In the genomic region with DNA sequence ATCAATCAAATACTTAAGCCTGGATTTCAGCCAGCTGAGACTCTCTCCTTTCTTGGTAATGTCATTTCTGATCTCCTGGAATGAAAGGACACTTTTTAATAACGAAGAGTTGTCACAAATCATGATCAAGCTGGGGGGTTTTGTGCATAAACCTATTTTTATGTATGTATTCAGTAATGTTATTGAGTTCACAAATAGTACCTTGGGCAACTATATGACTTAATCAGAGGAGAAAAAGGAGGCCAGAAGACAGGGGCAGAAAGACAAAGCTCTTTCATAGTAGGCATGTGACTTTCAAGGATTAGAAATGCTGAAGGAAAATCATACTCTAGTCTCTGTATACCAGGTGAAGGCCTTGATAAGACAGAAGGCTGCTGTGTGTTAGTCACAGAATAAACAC, we compare ENCODE assay signal across 14 mouse cellular contexts.
"Had no signal": no experiment of that assay in that cellular context is flagged by ENCODE, and none has a peak within 500 bp of the region (broad histone marks: within the 10 kb centered on the region; RNA-seq: fewer than 3 reads in every experiment).

No protein-coding gene starts in this region.

- DNase-seq: cerebellum, postnatal 10 days; cerebellum, postnatal 14 days; cerebellum, postnatal 25 days; cerebellum, postnatal 36 days; embryo, embryonic 11 days; forebrain, postnatal 0 days; gastrocnemius, adult 2 months; gastrocnemius, postnatal 10 days; gastrocnemius, postnatal 14 days; gastrocnemius, postnatal 25 days; gastrocnemius, postnatal 36 days; heart, adult 11 months; heart, adult 18-20 months; heart, adult 2 months had no signal
